Mouse (Mus musculus) liver, postnatal 0 days (tissue): ENCODE data around the gene Krt84.

Experiments
- CTCF ChIP-seq: sonication (generic); IDR thresholded peaks from 2 replicates; pipeline ENCODE4 v1.5.1; 2016; ENCODE audit warnings: antibody characterized with exemption, low read depth
- EP300 ChIP-seq: IDR thresholded peaks from 2 replicates; pipeline ENCODE4 v1.6.1; 2016; ENCODE audit warnings: antibody characterized with exemption, low read depth, mild to moderate bottlenecking

GRCm38 (mm10) chr15:101493713-101494112 is 38.9 kb downstream of the Krt84 start:
- TF ChIP-seq CTCF (no peak), EP300 (no peak)
